Mouse (Mus musculus): ENCODE results near the gene Ambra1.

The Ambra1 gene

DNA sequence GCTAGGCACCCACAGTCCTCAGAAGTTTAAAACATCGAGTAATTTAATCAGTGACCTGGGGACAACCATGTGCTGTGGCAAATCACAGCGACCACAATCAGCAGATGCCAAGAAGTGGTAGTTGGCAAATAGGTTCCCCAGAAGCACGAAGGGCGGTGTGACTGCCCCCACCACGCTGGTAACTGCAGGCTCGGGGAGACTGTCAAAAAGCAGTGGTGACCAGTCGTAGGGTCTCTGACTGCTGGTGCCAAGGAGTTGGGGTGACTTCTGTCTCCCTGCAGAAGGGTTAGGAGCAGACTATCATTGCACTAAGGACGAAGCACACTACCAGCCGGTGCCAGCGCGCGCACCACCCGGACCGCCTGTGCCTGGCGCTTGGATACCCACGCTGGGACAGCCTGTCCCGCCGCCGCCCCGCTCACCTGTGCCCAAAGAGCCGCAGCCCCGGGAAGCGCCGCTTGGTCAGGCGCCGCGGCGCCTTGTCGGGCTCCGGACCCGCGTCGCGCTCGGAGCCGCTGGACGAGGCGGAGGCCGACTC lies 233.0 kb downstream of the Ambra1 start:
- POLR2A ChIA-PET, result interaction anchor here (0.5 to 5.7 kb wide), 46 partner anchors 8 to 1022 kb away, joined by 3 to 34 read pairs (median 5); partner anchors contain the start of genes Mdk (in 3 of the 4), Ambra1 (in 2 of the 4), Arfgap2 (in 1 of the 4) and Dgkz (in 1 of the 4)
- CTCF ChIA-PET, result interaction anchor here (0.5 to 4.2 kb wide), 45 partner anchors 8 to 469 kb away, joined by 3 to 41 read pairs (median 6); partner anchors contain the start of genes Mdk (in 4 of the 4), Gm9821 (in 3 of the 4), Dgkz (in 2 of the 4) and Ambra1 (in 1 of the 4)

- ChIA-PET POLR2A (interaction anchor here (0.5 to 5.7 kb wide), 42 partner anchors 9 to 699 kb away, joined by 3 to 34 read pairs (median 4); partner anchors contain the start of genes Mdk (in 3 of the 4), Ambra1 (in 2 of the 4), Arfgap2 (in 1 of the 4) and Dgkz (in 1 of the 4)), CTCF (interaction anchor here (0.5 to 4.2 kb wide), 49 partner anchors 8 to 468 kb away, joined by 3 to 41 read pairs (median 5); partner anchors contain the start of genes Mdk (in 4 of the 4), Dgkz (in 3 of the 4), Gm9821 (in 3 of the 4) and Ambra1 (in 1 of the 4))
These were observed 233.6 kb downstream of the Ambra1 start for GRCm38 (mm10) chr2:91963443-91963932.

- CTCF ChIA-PET, result interaction anchor here in 3 of 4 experiments (0.5 to 4.2 kb wide), 23 partner anchors 9 to 91 kb away, joined by 3 to 41 read pairs (median 6); partner anchors contain the start of genes Dgkz (in 2 of the 3), Gm9821 (in 2 of the 3) and Mdk (in 1 of the 3)
- POLR2A ChIA-PET, result interaction anchor here (0.5 to 5.7 kb wide), 30 partner anchors 8 to 410 kb away, joined by 3 to 34 read pairs (median 4); partner anchors contain the start of genes Dgkz (in 2 of the 4), Mdk (in 2 of the 4), Large2 (in 1 of the 4) and Pex16 (in 1 of the 4)
These were observed 234.8 kb downstream of the Ambra1 start for GRCm38 (mm10) chr2:91964610-91965204.

DNA sequence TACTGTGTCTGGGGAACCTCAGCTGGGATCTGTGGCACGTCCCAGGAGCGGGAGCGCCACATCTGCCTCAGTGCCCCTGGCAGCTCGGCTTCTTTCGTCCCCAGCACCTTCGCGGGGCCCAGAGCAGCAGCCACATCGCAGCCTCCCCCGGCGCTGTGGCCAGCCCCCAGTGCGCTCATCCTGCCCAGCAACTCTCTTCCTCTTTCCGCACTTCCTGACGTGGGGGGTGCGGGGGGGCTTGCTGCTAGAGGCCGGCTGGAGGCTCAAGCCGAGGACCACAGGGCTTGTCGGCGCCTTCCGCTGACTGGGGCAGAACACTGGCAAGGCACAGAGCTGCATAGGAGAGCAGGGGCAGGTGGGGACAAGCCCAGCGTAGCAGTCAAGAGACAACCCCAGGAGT lies 235.5 kb downstream of the Ambra1 start:
- ChIA-PET CTCF (interaction anchor here (0.5 to 4.2 kb wide), 15 partner anchors 9 to 404 kb away, joined by 3 to 41 read pairs (median 3); partner anchors contain the start of genes Dgkz (in 1 of the 4) and Gm9821 (in 1 of the 4)), POLR2A (interaction anchor here (0.5 to 3.6 kb wide), 26 partner anchors 8 to 409 kb away, joined by 3 to 24 read pairs (median 4); partner anchors contain the start of genes Dgkz (in 2 of the 4), Mdk (in 2 of the 4), Ambra1 (in 1 of the 4) and Large2 (in 1 of the 4))

GRCm38 (mm10) chr2:91966367-91966766 lies 236.4 kb downstream of the Ambra1 start:
- POLR2A ChIA-PET, result interaction anchor here in 3 of 4 experiments (0.5 to 3.3 kb wide), 5 partner anchors 10 to 342 kb away, joined by 3 to 15 read pairs (median 6); partner anchors contain the start of gene Dgkz (in 1 of the 3)
- CTCF ChIA-PET, result interaction anchor here in 1 of 4 experiments (1.6 kb wide), 1 partner anchor 37 kb away, joined by 5 read pairs; no protein-coding TSS in a partner anchor

DNA sequence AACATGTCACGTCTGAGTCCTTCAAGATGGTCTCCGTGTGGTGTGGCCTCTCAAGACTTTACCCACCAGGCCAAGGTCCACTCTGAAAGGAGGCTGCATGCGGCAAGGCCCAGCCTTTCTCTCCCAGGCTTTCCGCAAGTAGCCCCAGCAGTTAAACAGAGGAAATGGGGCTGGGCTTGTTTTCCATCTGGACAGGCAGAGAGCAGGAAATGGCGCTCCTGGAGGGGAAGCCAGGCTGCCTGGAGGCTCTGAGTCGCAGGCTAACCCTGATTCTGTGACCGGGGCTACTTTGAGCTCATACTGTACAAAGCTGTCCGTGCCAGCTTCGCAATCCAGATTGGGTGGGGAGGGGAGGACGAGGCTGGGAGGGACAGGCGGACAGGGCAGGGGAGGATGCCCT lies 238.0 kb downstream of the Ambra1 start:
- CTCF ChIA-PET, result interaction anchor here in 1 of 4 experiments (1.3 kb wide), 1 partner anchor 16 kb away, joined by 7 read pairs; no protein-coding TSS in a partner anchor
- POLR2A ChIA-PET, result interaction anchor here in 2 of 4 experiments (0.6 to 1.5 kb wide), 6 partner anchors 11 to 305 kb away, joined by 3 to 6 read pairs (median 3); partner anchors contain the start of gene Mdk (in 1 of the 2)
